Comparison of ENCODE assay signal across 10 mouse cellular contexts in genomic region chr13:9187566-9188530, GRCm38 (mm10).
DNase-seq lines count a peak whose midpoint lies in the region; ATAC-seq and TF ChIP-seq lines count a peak whose summit lies in the region.
"Had no signal": no experiment of that assay in that cellular context is flagged by ENCODE, and none has a peak within 500 bp of the region (broad histone marks: within the 10 kb centered on the region; RNA-seq: fewer than 3 reads in every experiment).

No protein-coding gene starts in this region.

- no peak overlapping the region for H3K27ac ChIP-seq in forebrain, postnatal 0 days (ENCODE audit: low read depth, low read length)
- peak overlapping the region; percentile 49 for H3K27ac ChIP-seq in neural tube, embryonic 13.5 days (replicated peaks)
- H3K27ac ChIP-seq in intestine, postnatal 0 days (ENCODE audit: low read depth, low read length) = no peak overlapping the region
- H3K27ac ChIP-seq: lung, embryonic 15.5 days had no signal

- WGBS in forebrain, postnatal 0 days = 26% methylated on average over 22 of the region's 22 CpGs
- WGBS in neural tube, embryonic 13.5 days = 48% methylated on average over 22 of the region's 22 CpGs
- 67% methylated on average over 22 of the region's 22 CpGs for WGBS in intestine, postnatal 0 days

- 0 out of 2 replicates have a peak, but pooled peaks cover 3% of the 10 kb centered on the region for H3K36me3 ChIP-seq in forebrain, postnatal 0 days (ENCODE audit: insufficient read depth)
- no peaks in the 10 kb centered on the region for H3K36me3 ChIP-seq in neural tube, embryonic 13.5 days
- no peaks in the 10 kb centered on the region for H3K36me3 ChIP-seq in intestine, postnatal 0 days (ENCODE audit: control insufficient read depth, insufficient read depth)
- H3K36me3 ChIP-seq: lung, embryonic 15.5 days had no signal

- H3K9me3 ChIP-seq in forebrain, postnatal 0 days (ENCODE audit: low read length) = no peaks in the 10 kb centered on the region
- H3K9me3 ChIP-seq in neural tube, embryonic 13.5 days = no peaks in the 10 kb centered on the region
- H3K9me3 ChIP-seq in intestine, postnatal 0 days (ENCODE audit: control insufficient read depth) = no peaks in the 10 kb centered on the region
- H3K9me3 ChIP-seq: lung, embryonic 15.5 days had no signal

- no peak for TF ChIP-seq CTCF in forebrain, postnatal 0 days (IDR thresholded peaks at IDR 0.05; ENCODE audit: low read depth)
- no peak for TF ChIP-seq CTCF in intestine, postnatal 0 days (IDR thresholded peaks at IDR 0.05; ENCODE audit: low read depth)

- H3K4me3 ChIP-seq in forebrain, postnatal 0 days (ENCODE audit: low read depth, low read length) = no peak overlapping the region
- no peak overlapping the region for H3K4me3 ChIP-seq in neural tube, embryonic 13.5 days
- no peak overlapping the region for H3K4me3 ChIP-seq in intestine, postnatal 0 days (ENCODE audit: low read depth, low read length)
- H3K4me3 ChIP-seq: lung, embryonic 15.5 days had no signal

- DNase-seq in left cerebral cortex, postnatal 4 days = peak; percentile 21
- no peak for DNase-seq in left cerebral cortex, adult 11 months (ENCODE audit: low spot score)
- DNase-seq in cerebellum, postnatal 36 days = peak; percentile 25 to 28
- peak; percentile 49 for DNase-seq in forebrain, postnatal 0 days
- no peak for DNase-seq in adrenal gland, postnatal 14 days
- DNase-seq: kidney, postnatal 25 days; thymus, adult 18-20 months had no signal

- H3K4me2 ChIP-seq in forebrain, postnatal 0 days (ENCODE audit: low read depth) = peak overlapping the region; percentile 23; the same call in 1 of the 2 replicates
- H3K4me2 ChIP-seq in neural tube, embryonic 13.5 days = peak overlapping the region; percentile 33
- no peak overlapping the region for H3K4me2 ChIP-seq in intestine, postnatal 0 days (replicated peaks; ENCODE audit: low read depth)
- H3K4me2 ChIP-seq: lung, embryonic 15.5 days had no signal

- intact Hi-C loops in left cerebral cortex, postnatal 4 days (cut with DNase I) = loop anchor here (10.0 kb wide), 2 partner anchors 277 to 447 kb away; no protein-coding TSS in a partner anchor

- H3K9ac ChIP-seq in forebrain, postnatal 0 days = no peak overlapping the region
- H3K9ac ChIP-seq in neural tube, embryonic 13.5 days = peak overlapping the region; percentile 50; the same call in 1 of the 2 replicates
- no peak overlapping the region for H3K9ac ChIP-seq in intestine, postnatal 0 days (ENCODE audit: low read depth, low read length)
- H3K9ac ChIP-seq: lung, embryonic 15.5 days had no signal

- peak; percentile 30 for ATAC-seq in forebrain, postnatal 0 days
- ATAC-seq in neural tube, embryonic 13.5 days (ENCODE audit: low read depth) = peak; percentile 46
- no peak for ATAC-seq in intestine, postnatal 0 days

- no peaks in the 10 kb centered on the region for H3K4me1 ChIP-seq in forebrain, postnatal 0 days (ENCODE audit: insufficient read depth)
- H3K4me1 ChIP-seq in neural tube, embryonic 13.5 days (replicated peaks) = peaks cover 19% of the 10 kb centered on the region
- H3K4me1 ChIP-seq in intestine, postnatal 0 days (replicated peaks; ENCODE audit: control insufficient read depth, insufficient read depth, low read length) = no peaks in the 10 kb centered on the region

- no peaks in the 10 kb centered on the region for H3K27me3 ChIP-seq in forebrain, postnatal 0 days (ENCODE audit: insufficient read depth, low read length)
- H3K27me3 ChIP-seq in neural tube, embryonic 13.5 days = no peaks in the 10 kb centered on the region
- H3K27me3 ChIP-seq in intestine, postnatal 0 days (replicated peaks; ENCODE audit: control insufficient read depth, insufficient read depth, low read length) = no peaks in the 10 kb centered on the region
- H3K27me3 ChIP-seq: lung, embryonic 15.5 days had no signal

Comparison
In these comparisons a context has a peak if more than half of its experiments do, and no peak if none do; other contexts are left out.
1. DNase-seq: peak in left cerebral cortex, postnatal 4 days (single experiment), cerebellum, postnatal 36 days (2 of 2) and forebrain, postnatal 0 days (single experiment); none in left cerebral cortex, adult 11 months (single experiment) and adrenal gland, postnatal 14 days (single experiment).